Mouse (Mus musculus): ENCODE data around the gene Fthl17b. TPM values are rescaled to one million over a fixed set of nuclear protein-coding genes. Genes with fewer than 3 reads are reported as not detected.
"Not testable (repeated sequence)": the region's sequence is repeated elsewhere in the genome, so short reads cannot be mapped to it uniquely, and the experiment has no call there.

Fthl17b gene
- not detected in 2 replicates for polyA plus RNA-seq (2015; fragmentation: Nextera tagmentation; extraction: Ambion mirVana)

DNA sequence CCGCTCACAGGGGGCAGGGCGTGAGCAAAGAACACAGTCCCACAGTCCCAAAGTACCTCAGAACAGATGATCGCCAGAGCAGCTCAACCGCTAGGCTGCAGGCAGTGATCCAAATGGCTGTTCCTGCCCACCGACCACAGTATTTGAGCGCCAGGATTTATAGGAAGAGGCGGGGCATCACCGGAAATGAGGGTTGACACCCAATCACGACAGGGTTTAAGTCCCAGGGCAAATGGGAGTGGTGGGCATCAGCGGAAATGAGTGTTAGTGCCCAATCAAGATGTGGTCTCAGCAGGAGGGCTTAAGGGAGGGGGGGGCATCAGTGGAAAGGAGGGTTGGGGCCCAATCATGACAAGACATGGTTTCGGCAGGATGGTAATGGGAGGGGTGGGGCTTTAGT is at the start of gene Fthl17b:
Gene Fthl17b (minus strand): TSS at position 101 of the 400 bp plus-strand sequence.
- 83% methylated on average over 4 of the region's 11 CpGs for WGBS (ENCODE audit: insufficient replicate concordance)
- not testable (repeated sequence) for ATAC-seq (ENCODE audit: insufficient read depth); H3K27me3 ChIP-seq; H3K4me1 ChIP-seq (replicated peaks); H3K4me2 ChIP-seq; H3K9me3 ChIP-seq (replicated peaks); H3K4me3 ChIP-seq (replicated peaks); H3K27ac ChIP-seq (replicated peaks); H3K36me3 ChIP-seq (replicated peaks); H3K9ac ChIP-seq

DNA sequence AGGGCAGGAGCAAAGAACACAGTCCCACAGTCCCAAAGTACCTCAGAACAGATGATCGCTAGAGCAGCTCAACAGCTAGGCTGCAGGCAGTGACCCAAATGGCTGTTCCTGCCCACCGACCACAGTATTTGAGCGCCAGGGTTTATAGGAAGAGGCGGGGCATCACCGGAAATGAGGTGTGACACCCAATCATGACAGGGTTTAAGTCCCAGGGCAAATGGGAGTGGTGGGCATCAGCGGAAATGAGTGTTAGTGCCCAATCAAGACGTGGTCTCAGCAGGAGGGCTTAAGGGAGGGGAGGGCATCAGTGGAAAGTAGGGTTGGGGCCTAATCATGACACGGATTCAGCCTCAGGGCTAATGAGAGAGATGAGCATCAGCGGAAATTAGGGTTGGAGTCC is 23.9 kb upstream of the Fthl17b start, which contains the start of gene Fthl17d:
Gene Fthl17d (minus strand): TSS at position 101 of the 400 bp plus-strand sequence.
- not testable (repeated sequence) for H3K9ac ChIP-seq; H3K4me3 ChIP-seq (replicated peaks); H3K9me3 ChIP-seq (replicated peaks); H3K27me3 ChIP-seq; H3K4me1 ChIP-seq (replicated peaks); H3K36me3 ChIP-seq (replicated peaks); H3K4me2 ChIP-seq; H3K27ac ChIP-seq (replicated peaks); ATAC-seq (ENCODE audit: insufficient read depth)
- WGBS (ENCODE audit: insufficient replicate concordance) = no CpG with 5 or more reads among the region's 9 CpGs

DNA sequence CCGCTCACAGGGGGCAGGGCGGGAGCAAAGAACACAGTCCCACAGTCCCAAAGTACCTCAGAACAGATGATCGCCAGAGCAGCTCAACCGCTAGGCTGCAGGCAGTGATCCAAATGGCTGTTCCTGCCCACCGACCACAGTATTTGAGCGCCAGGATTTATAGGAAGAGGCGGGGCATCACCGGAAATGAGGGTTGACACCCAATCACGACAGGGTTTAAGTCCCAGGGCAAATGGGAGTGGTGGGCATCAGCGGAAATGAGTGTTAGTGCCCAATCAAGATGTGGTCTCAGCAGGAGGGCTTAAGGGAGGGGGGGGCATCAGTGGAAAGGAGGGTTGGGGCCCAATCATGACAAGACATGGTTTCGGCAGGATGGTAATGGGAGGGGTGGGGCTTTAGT is 13.7 kb upstream of the Fthl17b start, which contains the start of gene Fthl17c:
Gene Fthl17c (minus strand): TSS at position 101 of the 400 bp plus-strand sequence.
- H3K27me3 ChIP-seq; H3K4me2 ChIP-seq; H3K9ac ChIP-seq; H3K36me3 ChIP-seq (replicated peaks); H3K4me3 ChIP-seq (replicated peaks); ATAC-seq (ENCODE audit: insufficient read depth); H3K4me1 ChIP-seq (replicated peaks); H3K27ac ChIP-seq (replicated peaks); H3K9me3 ChIP-seq (replicated peaks): not testable (repeated sequence)
- WGBS (ENCODE audit: insufficient replicate concordance) = no CpG with 5 or more reads among the region's 11 CpGs

DNA sequence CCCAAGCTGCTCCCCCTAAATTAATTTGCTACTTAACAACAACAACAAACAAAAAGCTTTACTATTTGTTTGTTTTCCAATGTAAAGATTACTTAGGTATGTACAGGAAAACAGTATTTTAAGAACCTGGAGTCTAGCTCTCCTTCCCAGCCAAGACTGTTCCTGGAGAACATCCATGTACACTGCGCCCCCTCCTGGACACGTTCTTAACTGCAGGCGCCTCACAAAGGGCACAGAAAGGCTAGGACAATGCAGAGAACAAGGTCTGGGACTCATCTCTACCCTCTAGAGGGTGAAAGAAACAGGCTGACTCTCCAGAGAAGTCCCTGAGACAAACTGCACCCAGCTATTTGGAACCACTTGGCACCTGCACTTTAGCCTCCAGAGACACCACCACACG is 1.8 kb upstream of the Fthl17b start:
- not testable (repeated sequence) for H3K36me3 ChIP-seq (replicated peaks); H3K27ac ChIP-seq (replicated peaks); H3K9me3 ChIP-seq (replicated peaks); H3K4me1 ChIP-seq (replicated peaks); ATAC-seq (ENCODE audit: insufficient read depth); H3K4me2 ChIP-seq; H3K4me3 ChIP-seq (replicated peaks); H3K9ac ChIP-seq; H3K27me3 ChIP-seq
- WGBS (ENCODE audit: insufficient replicate concordance) = 25% methylated on average over 4 of the region's 4 CpGs

DNA sequence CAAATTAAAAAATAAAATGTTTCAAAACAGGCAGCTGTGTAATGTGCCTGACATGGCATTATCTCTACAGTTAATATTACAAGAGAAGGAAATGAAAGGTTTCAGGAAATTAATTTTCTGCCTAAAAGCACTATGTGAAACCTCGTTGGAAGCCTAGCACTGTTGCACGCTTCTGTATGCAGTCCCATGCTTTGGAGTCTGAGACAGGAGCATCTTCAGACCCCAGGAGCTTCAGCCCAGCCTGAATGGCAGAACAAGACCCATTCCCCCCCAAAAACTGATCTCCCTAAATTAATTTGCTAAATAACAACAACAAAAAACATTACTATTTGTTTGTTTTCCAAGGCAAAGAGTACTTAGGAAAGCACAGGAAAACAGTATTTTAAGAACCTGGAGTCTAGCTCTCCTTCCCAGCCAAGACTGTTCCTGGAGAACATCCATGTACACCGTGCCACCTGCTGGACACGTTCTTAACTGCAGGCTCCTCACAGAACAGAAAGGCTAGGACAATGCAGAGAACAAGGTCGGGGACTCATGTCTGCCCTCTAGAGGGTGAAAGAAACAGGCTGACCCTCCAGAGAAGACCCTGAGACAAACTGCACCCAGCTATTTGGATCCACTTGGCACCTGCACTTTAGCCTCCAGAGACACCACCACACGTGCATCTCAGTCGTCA is 14.5 kb downstream of the Fthl17b start:
- not testable (repeated sequence) for H3K27me3 ChIP-seq; H3K27ac ChIP-seq (replicated peaks); H3K36me3 ChIP-seq (replicated peaks); H3K9ac ChIP-seq; H3K9me3 ChIP-seq (replicated peaks); H3K4me3 ChIP-seq (replicated peaks); H3K4me2 ChIP-seq; H3K4me1 ChIP-seq (replicated peaks); ATAC-seq (ENCODE audit: insufficient read depth)
- 8% methylated on average over 7 of the region's 7 CpGs for WGBS (ENCODE audit: insufficient replicate concordance)

DNA sequence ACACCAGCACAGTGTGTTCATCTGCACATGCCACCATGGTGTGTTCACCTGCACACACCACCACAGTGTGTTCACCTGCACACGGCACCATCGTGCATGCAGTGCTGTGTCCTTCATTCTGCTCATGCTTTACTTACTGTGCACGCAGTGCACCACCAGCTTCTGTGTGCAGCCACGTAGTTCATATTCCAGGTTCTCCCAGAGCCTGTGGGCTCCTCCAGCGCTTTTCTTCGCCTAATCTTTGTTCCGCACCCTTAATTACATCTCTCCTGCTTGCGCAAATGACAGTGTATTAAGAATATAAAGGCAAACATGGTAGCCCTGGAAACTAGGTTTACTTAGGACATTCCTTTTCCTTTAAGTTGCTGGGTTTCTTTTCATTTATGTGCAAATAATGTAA is 18.7 kb downstream of the Fthl17b start:
- 64% methylated on average over 8 of the region's 8 CpGs for WGBS (ENCODE audit: insufficient replicate concordance)
- ATAC-seq (ENCODE audit: insufficient read depth) = no peak

DNA sequence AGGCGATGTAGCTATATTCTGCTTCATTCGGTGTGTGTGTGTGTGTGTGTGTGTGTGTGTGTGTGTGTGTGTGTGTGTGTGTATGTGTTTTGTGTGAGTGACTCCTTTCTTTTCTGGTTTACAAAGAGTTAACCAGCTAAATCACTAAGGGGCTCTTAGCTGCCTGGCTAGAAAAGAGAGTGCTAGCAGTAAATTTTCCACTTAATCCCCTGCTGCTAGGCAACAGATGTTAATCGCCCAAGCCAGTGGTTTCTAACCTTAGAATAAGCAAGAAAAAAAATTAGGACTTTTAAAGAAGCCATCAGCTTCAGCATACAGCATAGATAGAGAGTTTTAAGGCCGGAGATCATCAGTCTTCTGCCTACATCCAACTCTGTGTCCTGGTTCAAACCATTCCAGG is 35.5 kb downstream of the Fthl17b start:
- no peak overlapping the region for H3K4me2 ChIP-seq
- H3K27me3 ChIP-seq = no peaks in the 10 kb centered on the region
- 38% methylated on average over 4 of the region's 4 CpGs for WGBS (ENCODE audit: insufficient replicate concordance)
- no peak overlapping the region for H3K27ac ChIP-seq (replicated peaks)
- no peaks in the 10 kb centered on the region for H3K9me3 ChIP-seq (replicated peaks)
- H3K4me3 ChIP-seq (replicated peaks) = no peak overlapping the region
- H3K9ac ChIP-seq = no peak overlapping the region
- no peaks in the 10 kb centered on the region for H3K36me3 ChIP-seq (replicated peaks)
- ATAC-seq (ENCODE audit: insufficient read depth) = no peak
- no peaks in the 10 kb centered on the region for H3K4me1 ChIP-seq (replicated peaks)

More for the DNA sequence above, 18.7 kb downstream of the Fthl17b start:
- Histone ChIP-seq H3K4me2 (no peak overlapping the region), H3K4me1 (replicated peaks) (no peaks in the 10 kb centered on the region), H3K9me3 (replicated peaks) (no peaks in the 10 kb centered on the region), H3K27ac (replicated peaks) (no peak overlapping the region), H3K36me3 (replicated peaks) (no peaks in the 10 kb centered on the region), H3K4me3 (replicated peaks) (no peak overlapping the region), H3K27me3 (no peaks in the 10 kb centered on the region), H3K9ac (no peak overlapping the region)

DNA sequence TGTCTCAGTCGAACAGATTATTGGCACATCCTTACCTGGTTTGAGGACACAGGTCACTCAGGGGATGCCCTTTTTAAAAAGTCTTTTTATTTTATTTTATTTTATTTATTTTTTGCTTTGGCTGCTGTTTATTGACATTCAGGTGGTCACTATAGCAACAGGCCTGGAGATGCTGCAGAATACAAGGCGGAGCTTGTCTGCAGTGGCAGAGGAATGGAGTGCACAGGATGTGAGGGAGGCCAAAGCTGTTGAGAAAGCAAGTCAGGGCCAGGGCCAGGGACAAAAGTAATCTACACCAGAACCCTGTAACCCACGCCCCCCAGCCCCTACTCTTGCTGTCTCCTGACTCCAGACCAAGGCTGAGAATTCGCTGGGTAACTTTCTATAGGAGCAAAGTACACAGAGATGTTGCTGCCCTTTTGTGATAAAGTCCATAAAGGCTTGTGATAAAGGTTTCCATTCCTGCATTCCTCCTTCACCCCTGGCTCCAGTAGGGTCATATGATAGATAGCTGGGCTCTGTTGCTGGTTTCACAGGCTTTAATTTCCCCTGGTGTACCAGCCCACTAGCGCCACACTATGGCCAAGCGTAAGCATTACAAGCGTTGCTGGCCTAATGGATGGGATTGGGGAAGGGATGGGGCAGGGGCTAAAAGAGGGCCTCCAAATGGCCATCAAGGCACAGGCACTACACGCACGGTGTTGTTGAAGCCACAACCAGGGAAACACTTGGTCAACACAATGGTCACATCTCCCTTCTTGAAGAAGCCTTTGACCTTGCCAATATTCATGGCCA is 40.8 kb downstream of the Fthl17b start:
- Histone ChIP-seq H3K27me3 (no peaks in the 10 kb centered on the region), H3K9ac (no peak overlapping the region), H3K27ac (replicated peaks) (no peak overlapping the region), H3K4me1 (replicated peaks) (no peaks in the 10 kb centered on the region), H3K36me3 (replicated peaks) (no peaks in the 10 kb centered on the region), H3K9me3 (replicated peaks) (no peaks in the 10 kb centered on the region), H3K4me3 (replicated peaks) (no peak overlapping the region), H3K4me2 (no peak overlapping the region)
- ATAC-seq (ENCODE audit: insufficient read depth) = no peak
- WGBS (ENCODE audit: insufficient replicate concordance) = 39% methylated on average over 9 of the region's 9 CpGs

DNA sequence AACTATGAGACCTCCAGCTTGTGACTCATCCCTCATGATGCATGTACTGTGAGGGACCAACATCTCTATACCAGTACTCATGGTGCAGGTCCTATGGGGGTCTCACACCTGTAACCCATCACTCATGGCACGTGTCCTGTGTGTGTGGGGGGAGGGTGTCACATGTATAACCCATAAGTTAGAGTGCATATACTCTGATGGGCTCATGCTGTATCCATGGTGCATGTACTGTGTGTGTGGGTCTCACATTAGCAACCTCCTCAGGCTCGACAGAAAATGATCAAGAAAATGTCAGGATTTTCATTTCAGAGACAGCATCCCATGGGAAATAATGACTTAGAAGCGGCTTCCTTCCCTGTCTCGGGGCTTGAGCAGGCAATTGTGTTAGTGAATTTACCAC is 41.7 kb downstream of the Fthl17b start:
- H3K4me1 ChIP-seq (replicated peaks) = no peaks in the 10 kb centered on the region
- no peak overlapping the region for H3K4me2 ChIP-seq
- H3K9me3 ChIP-seq (replicated peaks) = no peaks in the 10 kb centered on the region
- no peak for ATAC-seq (ENCODE audit: insufficient read depth)
- WGBS (ENCODE audit: insufficient replicate concordance) = 51% methylated on average over 4 of the region's 4 CpGs
- no peaks in the 10 kb centered on the region for H3K27me3 ChIP-seq
- H3K4me3 ChIP-seq (replicated peaks) = no peak overlapping the region
- H3K9ac ChIP-seq = no peak overlapping the region
- H3K36me3 ChIP-seq (replicated peaks) = no peaks in the 10 kb centered on the region
- H3K27ac ChIP-seq (replicated peaks) = no peak overlapping the region

Measured in liver, embryonic 15.5 days (tissue).